Mouse (Mus musculus) G1E-ER4 (cell line): Measurements from ENCODE around the gene Cracr2a. TPM values are rescaled to one million over a fixed set of nuclear protein-coding genes. Genes with fewer than 3 reads are reported as not detected.

ENCODE experiments used
- GATA1 ChIP-seq: IDR thresholded peaks from one replicate; pipeline ENCODE4 v1.8.0; 2012; ENCODE audit warnings: low read length, inconsistent platforms
- polyA plus RNA-seq: library from polyadenylated mRNA; stranded (reverse); fragments of >175 nt; gene quantifications from 2 replicates; pipeline ENCODE4 v1.2.3, GENCODE M21; 2012

Cracr2a gene
- polyA plus RNA-seq, 1 experiment: not detected

- no peak for TF ChIP-seq GATA1
These were observed 94.8 kb downstream of the Cracr2a start for GRCm38 (mm10) chr6:127655988-127656387.

- no peak for TF ChIP-seq GATA1
These were observed 96.0 kb downstream of the Cracr2a start for GRCm38 (mm10) chr6:127657152-127657551.

GRCm38 (mm10) chr6:127659472-127659871, 98.3 kb downstream of the Cracr2a start:
- TF ChIP-seq GATA1: no peak

GRCm38 (mm10) chr6:127659966-127660365, 98.8 kb downstream of the Cracr2a start:
- no peak for TF ChIP-seq GATA1

- no peak for TF ChIP-seq GATA1
These were observed 100.7 kb downstream of the Cracr2a start for GRCm38 (mm10) chr6:127661717-127662292.

GRCm38 (mm10) chr6:127663263-127663662, 102.1 kb downstream of the Cracr2a start:
- no peak for TF ChIP-seq GATA1

- no peak for TF ChIP-seq GATA1
These were observed 108.2 kb downstream of the Cracr2a start for GRCm38 (mm10) chr6:127669313-127669712.

- TF ChIP-seq GATA1: no peak
These were observed 108.9 kb downstream of the Cracr2a start for GRCm38 (mm10) chr6:127670031-127670430.

- TF ChIP-seq GATA1: no peak
These were observed 110.9 kb downstream of the Cracr2a start for GRCm38 (mm10) chr6:127672071-127672470.

GRCm38 (mm10) chr6:127676866-127677265, 115.7 kb downstream of the Cracr2a start:
- TF ChIP-seq GATA1: no peak

- TF ChIP-seq GATA1: no peak
These were observed 117.2 kb downstream of the Cracr2a start for GRCm38 (mm10) chr6:127678320-127678719.

GRCm38 (mm10) chr6:127678998-127679397, 117.9 kb downstream of the Cracr2a start:
- TF ChIP-seq GATA1: no peak

- no peak for TF ChIP-seq GATA1
These were observed 119.6 kb downstream of the Cracr2a start for GRCm38 (mm10) chr6:127680784-127681183.

GRCm38 (mm10) chr6:127683561-127683960, 122.4 kb downstream of the Cracr2a start:
- TF ChIP-seq GATA1: no peak

GRCm38 (mm10) chr6:127684981-127685380, 123.8 kb downstream of the Cracr2a start:
- TF ChIP-seq GATA1: no peak

GRCm38 (mm10) chr6:127687181-127687860, 126.2 kb downstream of the Cracr2a start:
- no peak for TF ChIP-seq GATA1

- no peak for TF ChIP-seq GATA1
These were observed 131.2 kb downstream of the Cracr2a start for GRCm38 (mm10) chr6:127692298-127692697.
